Mouse (Mus musculus) hindbrain, embryonic 15.5 days (tissue): ENCODE measurements around the gene Tmem63a. TPM values are rescaled to one million over a fixed set of nuclear protein-coding genes. Genes with fewer than 3 reads are reported as not detected.
"Not testable (repeated sequence)": the region's sequence is repeated elsewhere in the genome, so short reads cannot be mapped to it uniquely, and the experiment has no call there.

Source experiments
- ATAC-seq: fragments of 200-750 bp; cut with Nextera tagmentation; 2 replicates; pipeline ENCODE4 v1.8.0; 2017; ENCODE audit warnings: low read depth, moderate number of reproducible peaks, moderate TSS enrichment; ENCODE audit not compliant: low FRiP score
- H3K27ac ChIP-seq: fragments of 300-500 bp; sonication (generic); replicated peaks from 2 replicates; pipeline ENCODE4 v1.5.1; 2015; ENCODE audit warnings: mild to moderate bottlenecking, inconsistent platforms
- H3K27me3 ChIP-seq: fragments of 300-500 bp; sonication (generic); 2 replicates; pipeline ENCODE4 v1.6.1; 2015; ENCODE audit warnings: control low read depth, inconsistent platforms
- H3K36me3 ChIP-seq: fragments of 300-500 bp; sonication (generic); 2 replicates; pipeline ENCODE4 v1.6.1; 2015; ENCODE audit warnings: control low read depth, inconsistent platforms
- H3K4me1 ChIP-seq: fragments of 300-500 bp; sonication (generic); replicated peaks from 2 replicates; pipeline ENCODE4 v1.6.1; 2015; ENCODE audit warnings: control low read depth, inconsistent platforms
- H3K4me2 ChIP-seq: fragments of 300-500 bp; sonication (generic); 2 replicates; pipeline ENCODE4 v1.6.1; 2015; ENCODE audit warnings: moderate library complexity, mild to moderate bottlenecking, inconsistent platforms
- H3K4me3 ChIP-seq: fragments of 300-500 bp; sonication (generic); 2 replicates; pipeline ENCODE4 v1.5.1; 2015; ENCODE audit warnings: mild to moderate bottlenecking, inconsistent platforms
- H3K9ac ChIP-seq: fragments of 300-500 bp; sonication (generic); 2 replicates; pipeline ENCODE4 v1.6.1; 2015; ENCODE audit warnings: inconsistent platforms
- H3K9me3 ChIP-seq: fragments of 300-500 bp; sonication (generic); 2 replicates; pipeline ENCODE4 v1.6.1; 2016; ENCODE audit warnings: control low read depth, inconsistent platforms
- WGBS: fragments of 180-500 bp; shearing (Covaris S2); methylation state at CpG from one replicate; pipeline ENCODE4 v1.1.7; 2015; 5-methylcytosine and 5-hydroxymethylcytosine counted together
- polyA plus RNA-seq: library from polyadenylated mRNA; unstranded; fragments of >200 nt; fragmentation: Nextera tagmentation; extraction: Ambion mirVana; gene quantifications from 2 replicates; pipeline ENCODE4 v1.2.1, GENCODE M21; 2015

The Tmem63a gene
- 1.8 and 2.4 TPM in 2 replicates for polyA plus RNA-seq

DNA sequence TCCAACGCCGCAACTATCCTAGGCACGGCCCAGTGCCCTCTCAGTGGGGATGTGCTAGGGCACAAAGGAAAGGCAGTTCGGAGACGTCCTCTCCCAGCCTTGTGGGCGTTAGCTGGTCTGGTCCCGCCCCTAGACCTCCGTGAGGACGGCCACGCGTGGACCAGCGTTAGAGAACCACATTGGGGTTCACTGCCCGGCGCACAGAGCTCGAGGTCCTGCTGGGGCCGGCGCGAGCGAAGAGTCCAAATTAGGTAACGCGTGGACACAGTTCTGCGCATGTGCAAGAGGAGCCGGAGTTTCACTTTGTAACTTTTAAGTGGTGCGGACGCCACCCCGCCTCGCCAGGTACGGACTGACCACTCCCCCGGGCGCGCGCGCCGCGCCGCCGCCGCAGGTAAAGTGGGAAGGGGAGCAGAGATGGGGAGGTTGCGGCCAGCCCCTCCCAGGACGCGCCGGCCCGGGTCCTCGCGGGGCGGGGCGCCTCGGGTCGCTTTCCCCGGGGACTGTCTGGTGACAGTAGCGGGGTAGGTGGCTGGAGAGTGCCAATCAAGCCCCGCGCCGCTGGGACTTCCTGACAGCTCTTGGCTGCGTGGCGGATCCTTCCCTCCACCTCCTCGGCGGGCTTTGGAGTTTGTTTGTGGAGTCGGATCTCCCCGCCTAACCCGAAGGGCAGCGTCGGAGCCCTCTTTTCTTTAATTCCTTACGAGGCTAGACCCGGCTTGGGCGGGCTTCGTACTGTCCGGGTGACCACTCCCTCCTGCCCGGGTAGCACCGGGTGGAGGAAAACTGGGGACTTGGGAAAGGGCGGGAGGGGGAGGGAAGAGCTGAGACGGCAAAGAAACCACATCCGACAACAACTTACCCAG, at the start of gene Tmem63a:
TSS of gene Tmem63a (plus strand) at position 179 of the 866 bp plus-strand sequence.
- Histone ChIP-seq H3K4me1 (peaks cover 26% of the 10 kb centered on the region), H3K9me3 (no peaks in the 10 kb centered on the region), H3K4me3 (peak within 1 kb of the TSS; percentile 71), H3K27me3 (peaks cover 46% of the 10 kb centered on the region), H3K27ac (no peak within 1 kb of the TSS), H3K36me3 (no peaks in the 10 kb centered on the region), H3K4me2 (peak within 1 kb of the TSS; percentile 97), H3K9ac (peak within 1 kb of the TSS; percentile 56)
- ATAC-seq: peak; percentile 52
- WGBS: under 1% methylated on average over 65 of the region's 73 CpGs

GRCm38 (mm10) chr1:180892808-180893207, 49.3 kb upstream of the Tmem63a start, which contains the start of gene Lefty2:
Lefty2 (plus strand) TSS chr1:180893108.
- no peak for ATAC-seq
- no peak within 1 kb of the TSS for H3K27ac ChIP-seq
- H3K4me3 ChIP-seq: peak within 1 kb of the TSS; percentile 21; the same call in 1 of the 2 replicates
- H3K27me3 ChIP-seq: peaks cover 26% of the 10 kb centered on the region
- H3K9ac ChIP-seq: no peak within 1 kb of the TSS
- 0 out of 2 replicates have a peak, but pooled peaks cover 7% of the 10 kb centered on the region for H3K4me1 ChIP-seq
- H3K36me3 ChIP-seq: no peaks in the 10 kb centered on the region
- no peaks in the 10 kb centered on the region for H3K9me3 ChIP-seq
- H3K4me2 ChIP-seq: peak within 1 kb of the TSS; percentile 44
- WGBS: 65% methylated on average over 10 of the region's 10 CpGs

DNA sequence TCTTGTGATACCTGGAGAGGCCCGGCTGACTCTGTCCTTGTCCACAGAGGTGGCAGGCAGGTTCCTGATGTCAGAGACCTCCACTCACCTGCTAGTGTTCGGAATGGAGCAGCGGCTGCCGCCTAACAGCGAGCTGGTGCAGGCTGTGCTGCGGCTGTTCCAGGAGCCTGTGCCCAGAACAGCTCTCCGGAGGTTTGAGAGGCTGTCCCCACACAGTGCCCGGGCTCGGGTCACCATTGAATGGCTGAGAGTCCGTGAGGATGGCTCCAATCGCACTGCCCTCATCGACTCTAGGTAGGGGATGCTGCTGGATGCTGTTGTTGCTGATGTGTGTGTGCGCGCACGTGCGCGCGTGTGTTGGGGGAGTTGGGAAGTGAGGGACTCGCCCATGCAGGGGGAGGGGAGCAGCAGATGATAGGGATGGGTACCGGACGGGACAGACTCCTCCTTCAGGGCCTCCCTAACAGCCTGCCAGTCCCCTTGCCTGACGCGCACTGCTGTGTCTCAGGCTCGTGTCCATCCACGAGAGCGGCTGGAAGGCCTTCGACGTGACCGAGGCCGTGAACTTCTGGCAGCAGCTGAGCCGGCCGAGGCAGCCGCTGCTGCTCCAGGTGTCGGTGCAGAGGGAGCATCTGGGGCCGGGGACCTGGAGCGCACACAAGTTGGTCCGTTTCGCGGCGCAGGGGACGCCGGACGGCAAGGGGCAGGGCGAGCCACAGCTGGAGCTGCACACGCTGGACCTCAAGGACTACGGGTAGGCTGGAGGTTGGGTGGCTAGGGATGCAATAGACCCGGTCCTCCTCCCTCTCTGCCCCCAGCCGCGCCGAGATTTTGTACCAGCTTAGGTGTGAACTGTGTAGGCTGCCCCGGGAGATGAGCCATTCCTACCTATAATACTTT, 47.8 kb upstream of the Tmem63a start:
- Histone ChIP-seq H3K4me2 (peak overlapping the region; percentile 44), H3K27me3 (peaks cover 26% of the 10 kb centered on the region), H3K4me3 (peak overlapping the region; percentile 21)
- not testable (repeated sequence) for H3K4me1 ChIP-seq, H3K9me3 ChIP-seq, H3K27ac ChIP-seq, H3K36me3 ChIP-seq, H3K9ac ChIP-seq
- 6% methylated on average over 50 of the region's 51 CpGs for WGBS
- 0 out of 2 replicates have a peak, but pooled peaks have one; percentile 38 for ATAC-seq

DNA sequence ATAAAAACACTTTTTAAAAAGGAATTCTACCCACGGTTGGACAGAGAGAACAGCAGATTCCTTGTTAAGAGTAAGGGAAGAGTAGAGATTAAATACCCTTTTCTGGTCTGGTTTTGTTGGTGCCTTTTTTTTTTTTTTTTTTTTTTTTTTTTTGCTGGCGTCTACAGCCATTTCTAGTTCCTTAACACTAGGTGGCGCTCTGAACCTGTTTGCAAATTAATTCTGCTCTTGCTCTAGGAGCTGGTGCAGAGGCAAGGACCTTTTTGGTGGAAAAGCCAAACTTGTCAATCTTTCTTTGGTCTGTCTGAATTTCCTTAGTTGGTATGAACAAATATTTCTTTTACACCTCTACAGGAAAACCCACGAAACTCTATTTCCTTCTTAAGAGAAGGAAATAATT, 41.0 kb upstream of the Tmem63a start:
- Histone ChIP-seq H3K9me3 (no peaks in the 10 kb centered on the region), H3K4me2 (no peak overlapping the region), H3K27me3 (no peaks in the 10 kb centered on the region), H3K4me1 (peaks cover 20% of the 10 kb centered on the region), H3K9ac (no peak overlapping the region), H3K27ac (no peak overlapping the region), H3K36me3 (no peaks in the 10 kb centered on the region), H3K4me3 (no peak overlapping the region)
- no peak for ATAC-seq
- 2% methylated on average over 4 of the region's 4 CpGs for WGBS

GRCm38 (mm10) chr1:180902915-180903314, 39.2 kb upstream of the Tmem63a start:
- H3K27ac ChIP-seq: no peak overlapping the region
- H3K4me3 ChIP-seq: no peak overlapping the region
- no peaks in the 10 kb centered on the region for H3K27me3 ChIP-seq
- peaks cover 14% of the 10 kb centered on the region for H3K36me3 ChIP-seq
- no peaks in the 10 kb centered on the region for H3K9me3 ChIP-seq
- no peak for ATAC-seq
- H3K9ac ChIP-seq: no peak overlapping the region
- WGBS: 43% methylated on average over 5 of the region's 5 CpGs
- no peak overlapping the region for H3K4me2 ChIP-seq
- peaks cover 23% of the 10 kb centered on the region for H3K4me1 ChIP-seq

GRCm38 (mm10) chr1:180903666-180904038, 38.5 kb upstream of the Tmem63a start:
- Histone ChIP-seq H3K4me1 (peaks cover 23% of the 10 kb centered on the region), H3K9ac (peak overlapping the region; percentile 83; the same call in 1 of the 2 replicates), H3K36me3 (peaks cover 21% of the 10 kb centered on the region), H3K9me3 (no peaks in the 10 kb centered on the region), H3K4me2 (peak overlapping the region; percentile 91), H3K27ac (peak overlapping the region; percentile 75), H3K4me3 (peak overlapping the region; percentile 68), H3K27me3 (no peaks in the 10 kb centered on the region)
- WGBS: 36% methylated on average over 10 of the region's 10 CpGs
- no peak; the same call in 1 of the 2 replicates for ATAC-seq

DNA sequence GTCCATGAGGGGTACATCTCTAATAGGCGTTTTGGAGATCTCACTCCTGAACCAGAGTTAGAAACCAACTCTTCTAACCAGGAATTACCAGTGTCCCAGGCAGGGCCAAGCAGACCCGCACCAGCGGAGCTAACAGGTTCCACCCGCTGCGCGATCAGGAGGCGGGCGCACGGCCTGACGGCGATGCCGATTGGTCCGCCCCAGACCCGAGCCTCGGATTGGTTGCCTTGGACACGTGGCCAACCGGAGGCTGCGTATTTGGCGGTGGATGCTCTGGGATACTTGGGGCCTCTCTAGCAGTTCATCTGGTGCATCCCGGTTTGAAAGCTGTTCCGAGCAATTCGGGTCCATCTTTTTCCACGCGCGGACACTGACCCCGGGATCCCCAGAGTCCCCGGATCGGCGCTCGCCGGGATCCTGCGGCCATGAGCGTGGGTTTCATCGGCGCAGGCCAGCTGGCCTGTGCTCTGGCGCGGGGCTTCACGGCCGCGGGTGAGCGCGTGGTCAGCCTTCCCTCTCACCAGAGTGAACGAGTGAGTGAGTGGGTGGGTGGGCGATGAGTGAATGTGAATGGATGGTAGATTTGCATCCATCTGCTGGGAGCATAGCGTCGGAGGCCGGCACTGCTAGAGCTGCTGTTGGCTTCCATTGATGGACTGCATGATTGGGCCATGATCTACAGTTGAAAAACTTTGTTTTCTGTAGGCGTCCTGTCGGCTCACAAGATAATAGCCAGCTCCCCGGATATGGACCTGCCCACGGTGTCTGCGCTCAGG, 37.9 kb upstream of the Tmem63a start, which contains the start of gene Pycr2:
TSS of gene Pycr2 (plus strand) at position 255 of the 776 bp plus-strand sequence.
- no peaks in the 10 kb centered on the region for H3K27me3 ChIP-seq
- 0% methylated on average over 52 of the region's 52 CpGs for WGBS
- H3K4me2 ChIP-seq: peak within 1 kb of the TSS; percentile 91
- peaks cover 23% of the 10 kb centered on the region for H3K36me3 ChIP-seq
- peak within 1 kb of the TSS; percentile 68 for H3K4me3 ChIP-seq
- H3K4me1 ChIP-seq: peaks cover 23% of the 10 kb centered on the region
- H3K27ac ChIP-seq: peak within 1 kb of the TSS; percentile 75
- H3K9ac ChIP-seq: peak within 1 kb of the TSS; percentile 83
- no peaks in the 10 kb centered on the region for H3K9me3 ChIP-seq
- ATAC-seq: peak; percentile 99

- Histone ChIP-seq H3K4me3 (peak overlapping the region; percentile 68), H3K9me3 (no peaks in the 10 kb centered on the region), H3K27ac (peak overlapping the region; percentile 75), H3K27me3 (no peaks in the 10 kb centered on the region), H3K4me2 (peak overlapping the region; percentile 91), H3K36me3 (peaks cover 23% of the 10 kb centered on the region), H3K9ac (peak overlapping the region; percentile 83), H3K4me1 (peaks cover 23% of the 10 kb centered on the region)
- WGBS: 4% methylated on average over 5 of the region's 5 CpGs
- no peak for ATAC-seq
These were observed 37.4 kb upstream of the Tmem63a start for GRCm38 (mm10) chr1:180904815-180905080.

GRCm38 (mm10) chr1:180905307-180905706, 36.8 kb upstream of the Tmem63a start:
- no peaks in the 10 kb centered on the region for H3K27me3 ChIP-seq
- 0 out of 2 replicates have a peak overlapping the region, but pooled peaks have one; percentile 75 for H3K27ac ChIP-seq
- H3K9ac ChIP-seq: peak overlapping the region; percentile 83; the same call in 1 of the 2 replicates
- H3K36me3 ChIP-seq: peaks cover 23% of the 10 kb centered on the region
- H3K4me3 ChIP-seq: peak overlapping the region; percentile 68
- peak overlapping the region; percentile 91 for H3K4me2 ChIP-seq
- no peaks in the 10 kb centered on the region for H3K9me3 ChIP-seq
- WGBS: 76% methylated on average over 6 of the region's 6 CpGs
- ATAC-seq: no peak
- H3K4me1 ChIP-seq: peaks cover 23% of the 10 kb centered on the region

GRCm38 (mm10) chr1:180905876-180906275, 36.3 kb upstream of the Tmem63a start:
- 93% methylated on average over 17 of the region's 17 CpGs for WGBS
- H3K4me1 ChIP-seq: peaks cover 23% of the 10 kb centered on the region

DNA sequence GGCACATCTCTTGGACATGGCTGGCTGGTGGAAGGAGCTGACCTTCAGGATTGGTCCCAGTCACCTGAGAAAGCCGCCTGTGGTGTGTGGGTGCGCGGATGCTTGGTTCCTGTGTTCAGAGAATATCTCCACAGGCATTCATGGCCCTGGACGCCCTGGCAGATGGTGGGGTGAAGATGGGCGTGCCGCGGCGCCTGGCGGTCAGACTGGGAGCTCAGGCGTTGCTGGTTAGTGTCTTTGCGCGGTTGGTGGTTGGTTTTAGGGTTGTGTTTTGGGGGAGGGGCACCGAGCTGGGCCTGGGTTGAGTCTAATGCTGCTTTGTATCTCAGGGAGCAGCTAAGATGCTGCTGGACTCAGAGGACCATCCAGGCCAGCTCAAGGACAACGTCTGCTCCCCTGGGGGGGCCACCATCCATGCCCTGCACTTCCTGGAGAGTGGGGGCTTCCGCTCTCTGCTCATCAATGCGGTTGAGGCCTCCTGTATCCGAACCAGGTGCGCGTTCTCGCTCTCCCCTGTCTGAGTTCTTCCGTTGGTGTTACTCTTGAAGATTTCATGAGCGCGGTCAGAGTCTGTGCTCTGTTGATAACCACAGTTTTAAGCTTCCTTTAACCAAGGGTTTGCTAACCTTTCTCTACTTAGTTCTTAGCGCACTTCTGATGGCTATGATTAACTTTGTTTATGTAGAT, 35.5 kb upstream of the Tmem63a start:
- WGBS: 93% methylated on average over 24 of the region's 24 CpGs
- no peak overlapping the region for H3K27ac ChIP-seq
- H3K9me3 ChIP-seq: no peaks in the 10 kb centered on the region
- no peak for ATAC-seq
- peaks cover 23% of the 10 kb centered on the region for H3K36me3 ChIP-seq
- H3K27me3 ChIP-seq: no peaks in the 10 kb centered on the region
- H3K4me1 ChIP-seq: peaks cover 23% of the 10 kb centered on the region
- no peak overlapping the region for H3K4me2 ChIP-seq
- H3K4me3 ChIP-seq: no peak overlapping the region
- no peak overlapping the region for H3K9ac ChIP-seq

More at GRCm38 (mm10) chr1:180905876-180906275, 36.3 kb upstream of the Tmem63a start:
- Histone ChIP-seq H3K9me3 (no peaks in the 10 kb centered on the region), H3K9ac (no peak overlapping the region), H3K4me2 (peak overlapping the region; percentile 91; the same call in 1 of the 2 replicates), H3K27me3 (no peaks in the 10 kb centered on the region), H3K27ac (no peak overlapping the region), H3K36me3 (peaks cover 23% of the 10 kb centered on the region), H3K4me3 (no peak overlapping the region)
- no peak for ATAC-seq
